Mouse (Mus musculus) frontal cortex, adult (tissue): ENCODE measurements at regions not wholly inside any gene's neighbourhood (a gene's known extent, or its start where the extent isn't known, plus 50 kb on each side); places are given as distances from the start of the nearest gene placed in this dataset.

Experiments used
- ATAC-seq: cut with Nextera tagmentation; 2 replicates; pipeline ENCODE4 v1.9.2; 2017; ENCODE audit warnings: mild to moderate bottlenecking, moderate library complexity, mixed read lengths; ENCODE audit not compliant: low TSS enrichment

- no peak for ATAC-seq
Measured at GRCm38 (mm10) chr12:106392316-106392715, 382.3 kb downstream of the Vrk1 start.

- ATAC-seq = no peak
Measured at GRCm38 (mm10) chr12:106399085-106399484, 389.1 kb downstream of the Vrk1 start.

GRCm38 (mm10) chr12:106411075-106411474, 401.0 kb downstream of the Vrk1 start:
- ATAC-seq = no peak

- ATAC-seq = no peak
Measured at GRCm38 (mm10) chr12:106426631-106427030, 416.6 kb downstream of the Vrk1 start.

GRCm38 (mm10) chr12:106429991-106430390, 420.0 kb downstream of the Vrk1 start:
- ATAC-seq = no peak

- no peak for ATAC-seq
Measured at GRCm38 (mm10) chr12:106445151-106445550, 435.1 kb downstream of the Vrk1 start.

- no peak for ATAC-seq
Measured at GRCm38 (mm10) chr12:106445976-106446375, 435.9 kb downstream of the Vrk1 start.

GRCm38 (mm10) chr12:106446876-106447532, 437.0 kb downstream of the Vrk1 start:
- no peak for ATAC-seq

- ATAC-seq = no peak
Measured at GRCm38 (mm10) chr12:106448551-106448950, 438.5 kb downstream of the Vrk1 start.

- no peak for ATAC-seq
Measured at GRCm38 (mm10) chr12:106453491-106453890, 443.5 kb downstream of the Vrk1 start.

- ATAC-seq = peak; percentile 64
Measured at GRCm38 (mm10) chr12:106458215-106458614, 448.2 kb downstream of the Vrk1 start.

GRCm38 (mm10) chr12:106460650-106461049, 450.6 kb downstream of the Vrk1 start:
- ATAC-seq = no peak

GRCm38 (mm10) chr12:106462281-106462680, 452.3 kb downstream of the Vrk1 start:
- ATAC-seq = no peak

- no peak for ATAC-seq
Measured at GRCm38 (mm10) chr12:106464701-106465100, 454.7 kb downstream of the Vrk1 start.

- ATAC-seq = no peak
Measured at GRCm38 (mm10) chr12:106468173-106468860, 458.3 kb downstream of the Vrk1 start.

GRCm38 (mm10) chr12:106474501-106475165, 464.6 kb downstream of the Vrk1 start:
- no peak for ATAC-seq

- ATAC-seq = no peak
Measured at GRCm38 (mm10) chr12:106475486-106476050, 465.5 kb downstream of the Vrk1 start.

- no peak for ATAC-seq
Measured at GRCm38 (mm10) chr12:106477040-106477665, 467.1 kb downstream of the Vrk1 start.

- no peak for ATAC-seq
Measured at GRCm38 (mm10) chr12:106477731-106478130, 467.7 kb downstream of the Vrk1 start.

GRCm38 (mm10) chr12:106478381-106478781, 468.4 kb downstream of the Vrk1 start:
- ATAC-seq = no peak

GRCm38 (mm10) chr12:106479067-106479877, 469.2 kb downstream of the Vrk1 start:
- no peak for ATAC-seq
